Mouse (Mus musculus) brain, embryonic 14.5 days (tissue): Measurements from ENCODE around the gene Tmem72. TPM values are rescaled to one million over a fixed set of nuclear protein-coding genes. Genes with fewer than 3 reads are reported as not detected.

ENCODE experiments used
- DNase-seq: peaks from one replicate; pipeline ENCODE4 v3.0.0-alpha.2; 2011; ENCODE audit warnings: low read depth
- CTCF ChIP-seq: fragments of 200-500 bp; IDR thresholded peaks from 2 replicates; pipeline ENCODE4 v1.5.1; 2012; ENCODE audit warnings: inconsistent platforms, mild to moderate bottlenecking, moderate library complexity, borderline replicate concordance; ENCODE audit not compliant: insufficient read depth, insufficient read length; ENCODE audit errors: extremely low read depth
- POLR2A ChIP-seq: fragments of 200-500 bp; IDR thresholded peaks from 2 replicates; pipeline ENCODE4 v1.6.1; 2012; ENCODE audit warnings: mild to moderate bottlenecking, inconsistent platforms, borderline replicate concordance; ENCODE audit not compliant: poor library complexity, insufficient read depth, insufficient read length, severe bottlenecking; ENCODE audit errors: extremely low read depth
- polyA plus RNA-seq: library from polyadenylated mRNA; depleted of rRNA; stranded (reverse); fragments of >200 nt; gene quantifications from 2 replicates; pipeline ENCODE4 v1.2.3, GENCODE M21; 2012; rRNA removed

Gene Tmem72
- polyA plus RNA-seq = 0.18 and 0.63 TPM in 2 replicates

- TF ChIP-seq CTCF (no peak), POLR2A (no peak)
- DNase-seq = peak; percentile 14
Measured at GRCm38 (mm10) chr6:116716666-116717065, at the start of gene Tmem72. Gene Tmem72, minus strand, starts transcription at chr6:116716913.

- TF ChIP-seq POLR2A (no peak), CTCF (no peak)
- DNase-seq = no peak
Measured at GRCm38 (mm10) chr6:116764524-116764923, 47.8 kb upstream of the Tmem72 start.

GRCm38 (mm10) chr6:116762333-116762732, 45.6 kb upstream of the Tmem72 start:
- peak; percentile 64 for DNase-seq
- TF ChIP-seq POLR2A (no peak), CTCF (no peak)

GRCm38 (mm10) chr6:116760181-116760580, 43.5 kb upstream of the Tmem72 start:
- TF ChIP-seq POLR2A (no peak), CTCF (no peak)
- DNase-seq = no peak

- no peak for DNase-seq
- TF ChIP-seq POLR2A (no peak), CTCF (no peak)
Measured at GRCm38 (mm10) chr6:116756364-116756763, 39.7 kb upstream of the Tmem72 start.

- TF ChIP-seq CTCF (no peak), POLR2A (no peak)
- no peak for DNase-seq
Measured at GRCm38 (mm10) chr6:116738046-116738445, 21.3 kb upstream of the Tmem72 start.

GRCm38 (mm10) chr6:116735361-116735760, 18.6 kb upstream of the Tmem72 start:
- no peak for DNase-seq
- no peak for TF ChIP-seq CTCF
- TF ChIP-seq POLR2A = no peak

- DNase-seq = no peak
- TF ChIP-seq CTCF (no peak), POLR2A (no peak)
Measured at GRCm38 (mm10) chr6:116733577-116733976, 16.9 kb upstream of the Tmem72 start.

GRCm38 (mm10) chr6:116724489-116725160, 7.9 kb upstream of the Tmem72 start:
- no peak for DNase-seq
- TF ChIP-seq POLR2A = no peak
- no peak for TF ChIP-seq CTCF

GRCm38 (mm10) chr6:116718920-116719319, 2.2 kb upstream of the Tmem72 start:
- no peak for TF ChIP-seq POLR2A
- TF ChIP-seq CTCF = no peak
- DNase-seq = no peak

GRCm38 (mm10) chr6:116718361-116718760, 1.6 kb upstream of the Tmem72 start:
- DNase-seq = no peak
- no peak for TF ChIP-seq CTCF
- TF ChIP-seq POLR2A = no peak

- no peak for DNase-seq
- TF ChIP-seq CTCF (no peak), POLR2A (no peak)
Measured at GRCm38 (mm10) chr6:116717851-116718250, 1.1 kb upstream of the Tmem72 start.

GRCm38 (mm10) chr6:116715166-116715565, 1.5 kb downstream of the Tmem72 start:
- no peak for DNase-seq
- TF ChIP-seq CTCF (no peak), POLR2A (no peak)

GRCm38 (mm10) chr6:116714576-116714975, 2.1 kb downstream of the Tmem72 start:
- no peak for TF ChIP-seq POLR2A
- no peak for TF ChIP-seq CTCF
- no peak for DNase-seq
